Mouse (Mus musculus): ENCODE results near the gene 2310007B03Rik. TPM values are rescaled to one million over a fixed set of nuclear protein-coding genes. Genes with fewer than 3 reads are reported as not detected.
"Not testable (repeated sequence)": the region's sequence is repeated elsewhere in the genome, so short reads cannot be mapped to it uniquely, and the experiment has no call there.

Gene 2310007B03Rik
- not detected in 2 replicates for total RNA-seq (2015; ENCODE audit: low replicate concordance)
- not detected in 2 replicates for total RNA-seq (2017; ENCODE audit: low replicate concordance)

DNA sequence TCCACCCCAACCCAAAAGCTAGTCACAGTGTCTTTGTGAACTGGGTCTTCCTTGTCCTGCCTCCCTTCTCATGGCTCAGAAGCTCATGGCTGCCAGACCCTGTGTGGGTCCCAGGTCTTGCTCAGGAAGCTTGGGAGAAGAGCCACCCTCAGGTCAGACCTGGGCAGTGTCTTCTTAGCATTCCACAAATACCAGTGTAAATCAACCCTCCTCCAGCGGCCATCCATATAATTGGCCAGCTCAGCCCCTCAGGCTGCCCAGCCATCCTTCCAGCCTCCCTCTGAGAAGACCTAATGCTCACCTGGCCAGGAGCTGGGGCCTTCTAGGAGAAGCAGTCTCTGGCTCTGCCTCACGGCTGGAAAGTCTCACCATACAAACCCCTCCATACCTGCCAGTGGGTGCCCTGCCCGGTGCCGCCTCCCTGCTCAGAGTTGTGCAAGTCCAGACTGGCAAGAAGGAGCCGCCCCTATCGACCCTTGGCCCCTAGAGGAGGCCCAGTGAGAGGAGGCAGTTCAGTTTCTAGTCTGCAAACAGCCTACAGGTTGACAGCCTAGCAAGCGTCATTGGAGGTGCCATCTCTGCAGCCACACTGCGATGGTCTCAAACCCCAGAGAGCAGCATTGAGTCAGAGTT is at the start of gene 2310007B03Rik:
2310007B03Rik (minus strand) TSS at position 448 of the 633 bp plus-strand sequence.
- ATAC-seq (replicated peaks; ENCODE audit: low FRiP score, poor library complexity, severe bottlenecking), result no peak

DNA sequence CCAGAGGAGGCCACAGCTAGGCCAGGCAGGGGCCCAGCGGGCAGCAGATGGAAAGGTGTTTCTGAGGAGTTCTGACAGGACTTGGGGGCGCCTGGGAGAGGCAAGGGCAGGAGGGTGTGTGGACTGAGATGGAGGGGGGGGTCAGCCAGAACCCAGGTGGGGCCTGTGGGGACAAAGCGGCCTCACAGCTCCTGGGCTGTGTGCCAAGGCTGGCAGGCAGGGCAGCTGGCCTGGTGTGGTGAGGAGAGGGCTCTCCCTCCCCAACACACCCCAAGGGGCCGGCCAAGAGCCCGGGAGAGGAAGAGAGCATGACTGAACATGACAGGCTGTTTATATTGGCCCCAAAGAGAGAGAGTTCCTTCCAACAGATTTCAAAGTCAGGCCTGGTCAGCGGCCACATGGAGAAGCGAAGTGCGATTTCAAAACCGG is 49.5 kb upstream of the 2310007B03Rik start:
- no peak for ATAC-seq (replicated peaks; ENCODE audit: low FRiP score, poor library complexity, severe bottlenecking)

GRCm38 (mm10) chr1:93207536-93208064 is 46.9 kb upstream of the 2310007B03Rik start:
- no peak for ATAC-seq (replicated peaks; ENCODE audit: low FRiP score, poor library complexity, severe bottlenecking)

DNA sequence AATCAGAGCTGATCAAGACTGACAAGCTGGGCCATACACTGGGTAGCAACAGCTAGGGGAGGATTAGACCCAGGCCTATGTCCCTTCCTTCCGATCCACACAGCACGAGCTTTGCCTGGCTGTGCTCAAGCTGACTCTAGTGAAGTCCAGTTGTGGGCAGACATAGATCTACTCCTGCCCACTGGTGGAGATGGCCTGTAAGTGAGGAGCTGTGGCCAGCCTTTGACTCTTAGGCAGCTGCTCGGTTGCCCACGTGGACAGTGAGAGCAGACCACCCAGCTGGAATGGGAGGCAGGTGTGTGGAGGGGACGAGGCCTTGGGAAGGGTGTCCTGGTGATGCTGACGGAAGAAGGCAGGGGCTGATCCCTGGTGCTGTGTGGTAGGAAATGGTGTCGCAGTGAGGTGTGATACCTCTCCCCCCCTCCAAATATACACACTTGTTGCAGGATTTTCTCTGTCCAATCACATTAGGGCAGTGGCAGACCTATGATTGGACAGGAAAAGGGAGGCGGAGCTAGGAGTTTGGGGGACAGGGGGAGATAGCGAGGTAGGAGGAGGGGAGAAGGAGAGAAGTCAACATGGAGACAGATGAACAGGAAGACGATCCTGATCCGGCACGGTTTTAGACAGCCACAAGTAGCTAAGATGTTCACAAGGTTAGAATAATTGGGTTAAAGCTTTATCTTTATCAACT is 45.7 kb upstream of the 2310007B03Rik start:
- no peak for ATAC-seq (replicated peaks; ENCODE audit: low FRiP score, poor library complexity, severe bottlenecking)

- no peak for ATAC-seq (replicated peaks; ENCODE audit: low FRiP score, poor library complexity, severe bottlenecking)
These were observed 37.2 kb upstream of the 2310007B03Rik start for GRCm38 (mm10) chr1:93197916-93198315.

- ATAC-seq (replicated peaks; ENCODE audit: low FRiP score, poor library complexity, severe bottlenecking), result not testable (repeated sequence)
These were observed 36.7 kb upstream of the 2310007B03Rik start for GRCm38 (mm10) chr1:93197454-93197853.

GRCm38 (mm10) chr1:93194961-93195360 is 34.2 kb upstream of the 2310007B03Rik start:
- no peak for ATAC-seq (replicated peaks; ENCODE audit: low FRiP score, poor library complexity, severe bottlenecking)

DNA sequence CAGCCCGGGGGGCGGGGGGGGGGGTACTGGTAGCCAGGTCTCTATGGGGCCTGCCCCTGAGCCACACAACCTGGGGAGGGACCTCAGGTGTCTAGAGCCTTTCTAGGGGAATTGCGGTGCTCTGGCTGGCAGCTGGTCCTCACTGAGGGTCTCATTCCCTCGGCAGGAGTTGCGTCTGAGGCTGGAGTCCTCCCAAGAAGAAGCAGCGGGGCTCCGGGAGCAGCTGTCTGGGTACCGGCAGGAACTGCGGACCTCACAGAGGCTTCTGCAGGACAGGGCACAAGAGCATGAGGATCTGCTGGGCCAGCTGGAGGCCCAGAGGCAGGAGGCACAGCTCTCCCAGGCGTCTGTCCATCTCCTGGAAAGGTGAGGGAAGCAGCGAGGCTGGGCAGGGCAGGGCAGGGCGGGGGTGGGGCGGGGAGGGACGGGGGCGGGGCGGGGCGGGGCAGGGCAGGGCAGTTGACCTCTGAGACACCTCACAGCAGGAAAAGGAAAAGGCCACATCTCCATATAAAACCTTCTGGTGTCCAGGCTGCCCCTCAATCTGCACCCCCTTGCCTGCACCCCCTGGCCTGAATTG is 30.1 kb upstream of the 2310007B03Rik start:
- ATAC-seq (replicated peaks; ENCODE audit: low FRiP score, poor library complexity, severe bottlenecking), result no peak

- ATAC-seq (replicated peaks; ENCODE audit: low FRiP score, poor library complexity, severe bottlenecking), result no peak
These were observed 23.5 kb upstream of the 2310007B03Rik start for GRCm38 (mm10) chr1:93184071-93184828.

- ATAC-seq (replicated peaks; ENCODE audit: low FRiP score, poor library complexity, severe bottlenecking), result no peak
These were observed 21.5 kb upstream of the 2310007B03Rik start for GRCm38 (mm10) chr1:93182281-93182680.

GRCm38 (mm10) chr1:93176525-93177332 is 16.0 kb upstream of the 2310007B03Rik start:
- ATAC-seq (replicated peaks; ENCODE audit: low FRiP score, poor library complexity, severe bottlenecking), result no peak

- ATAC-seq (replicated peaks; ENCODE audit: low FRiP score, poor library complexity, severe bottlenecking), result no peak
These were observed 15.1 kb upstream of the 2310007B03Rik start for GRCm38 (mm10) chr1:93175849-93176248.

DNA sequence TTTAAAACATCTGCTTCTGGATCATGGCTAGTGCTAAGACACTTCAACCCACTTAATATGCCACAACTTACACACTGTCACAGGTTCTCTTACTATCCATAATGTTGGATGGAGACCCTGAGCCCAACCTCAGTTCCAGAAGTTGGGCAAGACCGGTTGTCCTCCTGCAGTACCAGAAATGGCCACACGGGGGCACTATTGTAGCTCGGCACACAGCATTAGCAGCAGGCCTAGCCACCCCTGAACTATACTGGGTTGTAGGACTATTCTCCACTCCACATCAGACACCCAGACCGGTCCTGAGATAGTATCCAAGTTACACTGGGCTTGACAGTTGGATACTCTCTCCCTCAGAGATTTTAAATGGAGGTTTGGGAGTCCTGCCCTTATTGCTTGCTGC is 13.7 kb upstream of the 2310007B03Rik start:
- ATAC-seq (replicated peaks; ENCODE audit: low FRiP score, poor library complexity, severe bottlenecking), result peak; percentile 65

DNA sequence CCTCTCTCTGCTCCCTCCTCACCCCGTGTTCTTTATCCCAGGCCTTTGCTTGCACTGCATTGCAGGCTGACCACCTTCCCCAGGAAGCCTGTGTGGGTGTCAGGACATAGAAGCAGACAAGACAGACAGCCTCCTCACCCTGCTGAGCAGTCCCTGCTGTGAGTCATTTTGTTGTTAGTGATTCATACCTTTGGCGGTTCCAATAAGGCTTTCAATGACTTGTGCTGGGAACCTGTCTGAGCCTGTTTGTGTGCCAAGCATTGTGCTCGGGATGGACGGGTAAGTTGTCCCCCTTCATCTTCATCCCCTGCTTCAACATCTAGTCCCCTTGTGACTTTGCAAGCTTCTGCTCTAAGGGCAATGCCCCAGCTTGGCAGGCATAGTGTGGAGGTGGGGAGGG is 12.9 kb upstream of the 2310007B03Rik start:
- ATAC-seq (replicated peaks; ENCODE audit: low FRiP score, poor library complexity, severe bottlenecking), result no peak

DNA sequence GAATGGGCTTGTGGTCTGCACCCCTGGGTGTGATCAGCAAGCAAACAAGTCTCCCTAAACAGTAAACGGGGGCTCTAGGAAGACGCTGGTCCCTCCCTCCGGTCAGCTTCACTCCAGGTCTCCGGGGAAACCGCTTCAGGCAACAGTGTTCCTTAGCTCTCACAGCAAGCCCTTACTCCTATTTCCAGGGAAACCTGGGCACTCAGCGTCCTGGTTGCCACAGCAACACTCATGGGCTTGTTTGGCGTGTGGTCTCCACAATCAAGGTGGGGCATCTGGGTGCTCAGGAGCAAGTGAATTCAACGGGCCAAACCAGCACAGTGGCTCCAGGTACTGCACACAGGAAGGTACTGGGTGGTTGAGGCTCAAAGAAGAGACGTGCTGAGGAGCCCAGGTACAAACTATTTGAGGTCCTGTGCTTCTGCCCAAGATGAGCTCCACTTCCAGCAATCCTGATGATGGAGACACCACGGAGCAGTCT is 7.6 kb upstream of the 2310007B03Rik start, which contains the start of gene Crocc2:
Crocc2 (plus strand) TSS at position 431 of the 481 bp plus-strand sequence.
- ATAC-seq (replicated peaks; ENCODE audit: low FRiP score, poor library complexity, severe bottlenecking), result no peak

DNA sequence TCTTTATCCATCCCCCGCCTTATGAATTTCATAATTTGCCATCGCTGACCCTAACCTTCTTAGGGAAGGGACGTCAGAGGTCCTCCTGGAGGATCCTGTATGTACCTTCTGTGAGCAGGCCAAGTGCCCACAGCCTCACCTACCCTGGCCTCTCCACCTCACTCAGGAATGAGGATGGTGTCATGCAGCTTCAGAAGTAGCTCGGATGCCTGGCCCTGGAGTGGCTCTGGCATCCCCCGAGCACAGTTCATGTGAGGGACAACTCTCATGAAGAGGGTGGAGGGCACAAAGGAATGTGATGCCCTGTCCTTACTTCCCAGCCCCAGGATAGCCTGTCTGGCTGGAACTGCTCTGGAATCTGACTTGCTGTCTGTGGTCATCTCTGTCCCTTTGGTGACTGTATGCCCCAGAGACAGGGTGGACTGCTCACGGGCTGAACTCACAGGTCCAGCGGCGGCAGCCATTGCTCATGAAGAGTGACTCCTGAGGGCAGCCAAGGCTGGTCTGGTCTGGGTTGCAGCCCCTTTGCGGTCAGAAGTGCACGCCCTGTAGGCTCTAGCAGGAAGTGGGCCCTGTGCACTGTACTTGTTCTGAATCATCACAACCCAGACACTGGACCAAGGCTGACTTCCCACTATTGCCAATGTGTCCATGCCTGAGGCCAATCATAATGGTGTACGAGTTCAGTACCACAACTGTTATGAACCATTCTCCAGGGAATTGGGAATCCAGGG is 5.8 kb upstream of the 2310007B03Rik start:
- ATAC-seq (replicated peaks; ENCODE audit: low FRiP score, poor library complexity, severe bottlenecking), result no peak

DNA sequence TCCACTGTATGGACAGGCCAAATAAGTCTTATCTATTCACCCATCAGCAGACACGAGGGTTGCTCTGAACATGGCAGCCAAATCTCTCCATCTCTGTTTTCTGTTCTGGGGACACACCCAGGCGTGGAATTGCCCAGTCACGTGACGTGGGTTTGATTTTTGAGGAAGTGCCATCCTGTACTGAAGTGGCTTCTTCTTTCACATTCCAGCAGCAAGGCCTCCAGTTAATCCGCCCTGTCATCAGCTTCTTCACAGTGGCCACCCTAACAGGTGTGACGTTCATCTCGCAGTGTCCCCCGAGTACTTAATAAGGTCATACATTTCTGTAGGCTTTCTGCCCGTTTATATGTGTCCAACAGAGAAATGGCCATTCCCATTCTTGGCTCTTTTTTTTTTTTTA is 4.7 kb upstream of the 2310007B03Rik start:
- ATAC-seq (replicated peaks; ENCODE audit: low FRiP score, poor library complexity, severe bottlenecking), result no peak

DNA sequence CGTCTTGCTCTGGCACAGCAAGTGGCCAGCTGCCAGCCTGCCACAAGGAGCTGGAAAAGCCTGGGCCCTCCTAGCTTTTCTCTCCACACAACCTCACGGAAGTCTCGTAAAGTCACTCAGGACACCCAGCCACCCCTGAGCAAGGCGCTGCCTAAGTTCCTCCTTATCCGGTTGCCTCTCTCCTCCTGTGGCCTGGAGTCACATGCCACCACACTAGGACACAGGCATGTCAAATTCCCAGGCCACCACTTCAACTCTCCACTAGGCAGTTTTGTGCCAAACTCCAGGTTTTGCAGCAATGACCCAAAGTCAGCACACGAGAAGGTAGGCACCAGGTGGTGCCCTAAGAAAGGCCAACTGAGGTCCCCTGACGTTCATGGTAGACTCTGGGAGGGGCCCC is 1.8 kb upstream of the 2310007B03Rik start:
- ATAC-seq (replicated peaks; ENCODE audit: low FRiP score, poor library complexity, severe bottlenecking), result no peak
